Mouse (Mus musculus): Measurements from ENCODE around the gene Ddr1. TPM values are rescaled to one million over a fixed set of nuclear protein-coding genes. Genes with fewer than 3 reads are reported as not detected.

Ddr1 gene
- polyA plus RNA-seq, 1 experiment from 2014 or later, result 52.0 TPM

GRCm38 (mm10) chr17:35727028-35727427 lies 22.6 kb upstream of the Ddr1 start:
- no peaks in the 10 kb centered on the region for H3K27me3 ChIP-seq (ENCODE audit: control insufficient read depth, insufficient read depth, low read length)
- no peak overlapping the region for H3K4me2 ChIP-seq (replicated peaks; ENCODE audit: low read depth, low read length)
- H3K27ac ChIP-seq (ENCODE audit: low read depth, low read length), result no peak overlapping the region
- H3K9ac ChIP-seq (ENCODE audit: low read depth, low read length), result no peak overlapping the region
- no peak overlapping the region for H3K4me3 ChIP-seq (ENCODE audit: low read length)
- no peaks in the 10 kb centered on the region for H3K9me3 ChIP-seq (ENCODE audit: control insufficient read depth, low read length)
- WGBS, result 28% methylated on average over 7 of the region's 7 CpGs
- no peaks in the 10 kb centered on the region for H3K4me1 ChIP-seq (ENCODE audit: control insufficient read depth, insufficient read depth, low read length)
- no peak for ATAC-seq (ENCODE audit: low FRiP score, low TSS enrichment)
- H3K36me3 ChIP-seq (ENCODE audit: control insufficient read depth, insufficient read depth, low read length), result no peaks in the 10 kb centered on the region

GRCm38 (mm10) chr17:35725286-35726232 lies 21.1 kb upstream of the Ddr1 start:
- peak; percentile 66 for ATAC-seq (ENCODE audit: low FRiP score, low TSS enrichment)
- Histone ChIP-seq H3K9ac (ENCODE audit: low read depth, low read length) (no peak overlapping the region), H3K4me1 (ENCODE audit: control insufficient read depth, insufficient read depth, low read length) (peaks cover 12% of the 10 kb centered on the region; the same call in 1 of the 2 replicates), H3K27me3 (ENCODE audit: control insufficient read depth, insufficient read depth, low read length) (no peaks in the 10 kb centered on the region), H3K36me3 (ENCODE audit: control insufficient read depth, insufficient read depth, low read length) (no peaks in the 10 kb centered on the region), H3K27ac (ENCODE audit: low read depth, low read length) (no peak overlapping the region), H3K4me3 (ENCODE audit: low read length) (no peak overlapping the region), H3K9me3 (ENCODE audit: control insufficient read depth, low read length) (no peaks in the 10 kb centered on the region), H3K4me2 (replicated peaks; ENCODE audit: low read depth, low read length) (no peak overlapping the region)
- WGBS, result 30% methylated on average over 21 of the region's 21 CpGs

DNA sequence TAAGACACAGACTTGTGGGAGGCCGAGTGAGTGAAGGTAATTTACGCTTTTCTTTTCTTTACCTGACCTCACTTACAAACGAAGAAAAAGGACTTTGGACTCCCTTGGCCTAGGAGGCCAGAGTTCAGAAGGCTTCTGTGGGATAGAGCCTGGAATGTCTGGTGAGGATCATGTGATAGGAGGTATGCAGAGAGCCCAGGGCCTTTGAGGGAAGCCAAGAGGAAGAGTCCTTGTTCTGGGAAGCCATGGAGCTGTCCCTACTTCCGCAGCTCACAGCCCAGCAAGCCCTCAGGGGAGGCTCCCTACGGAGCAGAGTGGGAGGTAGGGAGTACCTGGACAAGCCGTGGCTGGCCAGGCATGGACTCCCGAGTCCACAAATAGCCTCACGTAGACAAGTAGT lies 17.3 kb upstream of the Ddr1 start:
- no peak overlapping the region for H3K27ac ChIP-seq (ENCODE audit: low read depth, low read length)
- H3K4me1 ChIP-seq (ENCODE audit: control insufficient read depth, insufficient read depth, low read length), result peaks cover 17% of the 10 kb centered on the region; the same call in 1 of the 2 replicates
- 34% methylated on average over 8 of the region's 8 CpGs for WGBS
- H3K9me3 ChIP-seq (ENCODE audit: control insufficient read depth, low read length), result no peaks in the 10 kb centered on the region
- no peak overlapping the region for H3K4me2 ChIP-seq (replicated peaks; ENCODE audit: low read depth, low read length)
- no peaks in the 10 kb centered on the region for H3K27me3 ChIP-seq (ENCODE audit: control insufficient read depth, insufficient read depth, low read length)
- H3K4me3 ChIP-seq (ENCODE audit: low read length), result no peak overlapping the region
- no peaks in the 10 kb centered on the region for H3K36me3 ChIP-seq (ENCODE audit: control insufficient read depth, insufficient read depth, low read length)
- no peak overlapping the region for H3K9ac ChIP-seq (ENCODE audit: low read depth, low read length)
- ATAC-seq (ENCODE audit: low FRiP score, low TSS enrichment), result no peak

- Histone ChIP-seq H3K9ac (ENCODE audit: low read depth, low read length) (no peak overlapping the region), H3K4me1 (ENCODE audit: control insufficient read depth, insufficient read depth, low read length) (peaks cover 17% of the 10 kb centered on the region; the same call in 1 of the 2 replicates), H3K36me3 (ENCODE audit: control insufficient read depth, insufficient read depth, low read length) (no peaks in the 10 kb centered on the region), H3K9me3 (ENCODE audit: control insufficient read depth, low read length) (no peaks in the 10 kb centered on the region), H3K4me3 (ENCODE audit: low read length) (no peak overlapping the region), H3K27me3 (ENCODE audit: control insufficient read depth, insufficient read depth, low read length) (no peaks in the 10 kb centered on the region), H3K27ac (ENCODE audit: low read depth, low read length) (peak overlapping the region; percentile 6; the same call in 1 of the 2 replicates), H3K4me2 (replicated peaks; ENCODE audit: low read depth, low read length) (no peak overlapping the region; the same call in 1 of the 2 replicates)
- WGBS, result 12% methylated on average over 11 of the region's 11 CpGs
- peak; percentile 48 for ATAC-seq (ENCODE audit: low FRiP score, low TSS enrichment)
These were observed 15.9 kb upstream of the Ddr1 start for GRCm38 (mm10) chr17:35720340-35720727.

- H3K27ac ChIP-seq (ENCODE audit: low read depth, low read length), result peak overlapping the region; percentile 6; the same call in 1 of the 2 replicates
- H3K27me3 ChIP-seq (ENCODE audit: control insufficient read depth, insufficient read depth, low read length), result no peaks in the 10 kb centered on the region
- H3K4me2 ChIP-seq (replicated peaks; ENCODE audit: low read depth, low read length), result no peak overlapping the region
- no peak overlapping the region for H3K4me3 ChIP-seq (ENCODE audit: low read length)
- no peaks in the 10 kb centered on the region for H3K36me3 ChIP-seq (ENCODE audit: control insufficient read depth, insufficient read depth, low read length)
- H3K4me1 ChIP-seq (ENCODE audit: control insufficient read depth, insufficient read depth, low read length), result peaks cover 17% of the 10 kb centered on the region; the same call in 1 of the 2 replicates
- no peaks in the 10 kb centered on the region for H3K9me3 ChIP-seq (ENCODE audit: control insufficient read depth, low read length)
- WGBS, result 41% methylated on average over 9 of the region's 9 CpGs
- H3K9ac ChIP-seq (ENCODE audit: low read depth, low read length), result no peak overlapping the region
- no peak for ATAC-seq (ENCODE audit: low FRiP score, low TSS enrichment)
These were observed 15.4 kb upstream of the Ddr1 start for GRCm38 (mm10) chr17:35719616-35720339.

- Histone ChIP-seq H3K9ac (ENCODE audit: low read depth, low read length) (no peak overlapping the region), H3K4me2 (replicated peaks; ENCODE audit: low read depth, low read length) (no peak overlapping the region), H3K4me1 (ENCODE audit: control insufficient read depth, insufficient read depth, low read length) (peaks cover 20% of the 10 kb centered on the region), H3K9me3 (ENCODE audit: control insufficient read depth, low read length) (no peaks in the 10 kb centered on the region), H3K27me3 (ENCODE audit: control insufficient read depth, insufficient read depth, low read length) (no peaks in the 10 kb centered on the region), H3K36me3 (ENCODE audit: control insufficient read depth, insufficient read depth, low read length) (no peaks in the 10 kb centered on the region), H3K4me3 (ENCODE audit: low read length) (no peak overlapping the region), H3K27ac (ENCODE audit: low read depth, low read length) (no peak overlapping the region)
- 88% methylated on average over 6 of the region's 6 CpGs for WGBS
- no peak for ATAC-seq (ENCODE audit: low FRiP score, low TSS enrichment)
These were observed 12.7 kb upstream of the Ddr1 start for GRCm38 (mm10) chr17:35717080-35717479.

DNA sequence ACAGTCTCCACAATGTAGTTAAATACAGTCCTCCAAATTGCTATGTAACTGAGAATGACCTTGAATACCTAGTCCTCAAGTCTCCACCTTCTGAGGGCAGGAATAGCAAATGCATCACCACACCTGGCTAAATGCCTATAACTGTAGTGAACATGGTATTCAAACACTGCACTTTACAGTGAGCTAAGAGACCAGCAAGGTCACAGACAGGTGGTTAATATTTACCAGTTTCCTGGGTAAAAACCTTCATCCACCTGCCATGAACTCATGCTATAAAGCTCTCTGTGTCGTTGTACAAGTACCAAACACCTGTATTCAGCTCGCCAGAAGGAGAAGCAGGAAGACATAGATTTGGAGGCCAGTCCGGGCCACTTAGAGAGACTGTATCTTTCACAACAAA lies 11.7 kb upstream of the Ddr1 start:
- ATAC-seq (ENCODE audit: low FRiP score, low TSS enrichment), result no peak

DNA sequence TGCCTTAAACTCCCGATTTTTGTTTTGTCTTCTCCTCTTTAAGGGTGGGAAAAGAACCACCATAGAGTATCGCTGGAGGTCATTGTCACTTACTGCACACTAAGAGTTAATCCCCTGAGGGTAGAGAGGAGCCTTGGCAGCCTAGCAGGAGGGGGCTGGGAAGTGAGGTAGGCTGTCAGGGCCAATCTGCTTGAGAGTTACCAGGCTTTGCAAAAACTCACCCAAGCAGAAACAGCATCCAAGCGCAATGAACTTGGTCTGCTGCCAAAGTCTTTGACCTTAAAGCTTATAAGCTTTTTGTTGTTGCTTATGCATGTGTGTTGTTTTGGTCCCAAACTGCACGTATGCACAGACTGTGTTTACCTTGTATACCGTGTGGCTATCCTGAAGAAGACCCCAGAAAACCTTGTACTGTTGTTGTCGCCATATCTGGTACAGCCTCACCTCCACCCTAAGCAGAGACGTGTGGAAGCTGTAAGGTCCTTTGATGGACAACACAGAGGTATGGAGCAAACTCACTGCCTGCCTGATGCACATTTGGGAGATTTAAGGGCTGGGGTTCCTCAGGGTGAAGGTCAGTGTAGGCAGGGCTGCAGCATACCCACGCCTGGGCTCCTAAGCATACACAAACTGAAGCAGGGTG lies 6.4 kb upstream of the Ddr1 start:
- no peak overlapping the region for H3K4me2 ChIP-seq (replicated peaks; ENCODE audit: low read depth, low read length)
- H3K9ac ChIP-seq (ENCODE audit: low read depth, low read length), result no peak overlapping the region
- no peaks in the 10 kb centered on the region for H3K36me3 ChIP-seq (ENCODE audit: control insufficient read depth, insufficient read depth, low read length)
- H3K9me3 ChIP-seq (ENCODE audit: control insufficient read depth, low read length), result no peaks in the 10 kb centered on the region
- H3K27me3 ChIP-seq (ENCODE audit: control insufficient read depth, insufficient read depth, low read length), result no peaks in the 10 kb centered on the region
- 25% methylated on average over 8 of the region's 8 CpGs for WGBS
- no peak overlapping the region for H3K4me3 ChIP-seq (ENCODE audit: low read length)
- peak; percentile 82 for ATAC-seq (ENCODE audit: low FRiP score, low TSS enrichment)
- peaks cover 19% of the 10 kb centered on the region for H3K4me1 ChIP-seq (ENCODE audit: control insufficient read depth, insufficient read depth, low read length)
- H3K27ac ChIP-seq (ENCODE audit: low read depth, low read length), result peak overlapping the region; percentile 74; the same call in 1 of the 2 replicates

More for the DNA sequence above, 11.7 kb upstream of the Ddr1 start:
- no peak overlapping the region for H3K9ac ChIP-seq (ENCODE audit: low read depth, low read length)
- no peak overlapping the region for H3K4me2 ChIP-seq (replicated peaks; ENCODE audit: low read depth, low read length)
- H3K27me3 ChIP-seq (ENCODE audit: control insufficient read depth, insufficient read depth, low read length), result no peaks in the 10 kb centered on the region
- H3K36me3 ChIP-seq (ENCODE audit: control insufficient read depth, insufficient read depth, low read length), result no peaks in the 10 kb centered on the region
- 78% methylated on average over 3 of the region's 3 CpGs for WGBS
- no peak overlapping the region for H3K27ac ChIP-seq (ENCODE audit: low read depth, low read length)
- no peak overlapping the region for H3K4me3 ChIP-seq (ENCODE audit: low read length)
- H3K9me3 ChIP-seq (ENCODE audit: control insufficient read depth, low read length), result no peaks in the 10 kb centered on the region
- H3K4me1 ChIP-seq (ENCODE audit: control insufficient read depth, insufficient read depth, low read length), result peaks cover 17% of the 10 kb centered on the region

Data from kidney, embryonic 14.5 days (tissue).